Comparison of ENCODE assay signal across 18 mouse cellular contexts in genomic region chr15:86917891-86918290, GRCm38 (mm10).
DNase-seq lines count a peak whose midpoint lies in the region; TF ChIP-seq lines count a peak whose summit lies in the region.
"Had no signal": no experiment of that assay in that cellular context is flagged by ENCODE, and none has a peak within 500 bp of the region (broad histone marks: within the 10 kb centered on the region; RNA-seq: fewer than 3 reads in every experiment).

No protein-coding gene starts in this region.

- TF ChIP-seq POLR2A in cerebellum, adult 2 months (IDR thresholded peaks at IDR 0.05; ENCODE audit: borderline replicate concordance, insufficient read depth, low read length): no peak

- DNase-seq in cerebellum, adult 11 months: peak; percentile 13
- no peak for DNase-seq in cerebellum, postnatal 4 days (ENCODE audit: low spot score in 2 of 2)
- DNase-seq in cerebellum, adult 2 months: peak; percentile 30 to 58
- peak; percentile 54 to 66 for DNase-seq in cerebellum, postnatal 10 days
- no peak for DNase-seq in gastrocnemius, postnatal 25 days
- no peak for DNase-seq in urinary bladder, adult 2 months (ENCODE audit: low spot score)
- no peak for DNase-seq in gastrocnemius, postnatal 4 days (ENCODE audit: low spot score in 2 of 2)
- DNase-seq: adrenal gland, postnatal 10 days; B cell, adult 2 months; gastrocnemius, postnatal 14 days; heart, adult 11 months; heart, postnatal 14 days; kidney, adult 2 months had no signal

- TF ChIP-seq CTCF in cerebellum, adult 2 months (IDR thresholded peaks at IDR 0.05; ENCODE audit: borderline replicate concordance, insufficient read depth, low read depth, low read length): no peak

- no peaks in the 10 kb centered on the region for H3K27me3 ChIP-seq in cerebellum, adult 2 months (ENCODE audit: control insufficient read depth, insufficient read depth, low read length)
- H3K27me3 ChIP-seq: embryonic facial prominence, embryonic 13.5 days; heart, embryonic 15.5 days; kidney, embryonic 15.5 days had no signal

- H3K27ac ChIP-seq in cerebellum, adult 2 months (ENCODE audit: insufficient read depth, low read length): no peak overlapping the region
- H3K27ac ChIP-seq: embryonic facial prominence, embryonic 13.5 days; forebrain, embryonic 12.5 days; heart, embryonic 15.5 days; hindbrain, embryonic 14.5 days; kidney, embryonic 15.5 days had no signal

- H3K4me1 ChIP-seq in cerebellum, adult 2 months (ENCODE audit: control insufficient read depth, insufficient read depth, low read length): peaks cover 9% of the 10 kb centered on the region
- H3K4me1 ChIP-seq: heart, embryonic 15.5 days had no signal

- 35% methylated on average over 8 of the region's 8 CpGs for WGBS in cerebellum, adult 2 months

- no peak overlapping the region for H3K4me3 ChIP-seq in cerebellum, adult 2 months (replicated peaks; ENCODE audit: insufficient read depth, low read depth, low read length)
- H3K4me3 ChIP-seq: embryonic facial prominence, embryonic 13.5 days; forebrain, embryonic 12.5 days; heart, embryonic 15.5 days; kidney, embryonic 15.5 days had no signal

Comparison
In these comparisons a context has a peak if more than half of its experiments do, and no peak if none do; other contexts are left out.
1. DNase-seq: peak in cerebellum, adult 11 months (single experiment), cerebellum, adult 2 months (2 of 2) and cerebellum, postnatal 10 days (2 of 2); none in cerebellum, postnatal 4 days (0 of 2), gastrocnemius, postnatal 25 days (single experiment), urinary bladder, adult 2 months (single experiment) and gastrocnemius, postnatal 4 days (0 of 2).